Comparison of ENCODE assay signal across 26 mouse cellular contexts in the genomic region with DNA sequence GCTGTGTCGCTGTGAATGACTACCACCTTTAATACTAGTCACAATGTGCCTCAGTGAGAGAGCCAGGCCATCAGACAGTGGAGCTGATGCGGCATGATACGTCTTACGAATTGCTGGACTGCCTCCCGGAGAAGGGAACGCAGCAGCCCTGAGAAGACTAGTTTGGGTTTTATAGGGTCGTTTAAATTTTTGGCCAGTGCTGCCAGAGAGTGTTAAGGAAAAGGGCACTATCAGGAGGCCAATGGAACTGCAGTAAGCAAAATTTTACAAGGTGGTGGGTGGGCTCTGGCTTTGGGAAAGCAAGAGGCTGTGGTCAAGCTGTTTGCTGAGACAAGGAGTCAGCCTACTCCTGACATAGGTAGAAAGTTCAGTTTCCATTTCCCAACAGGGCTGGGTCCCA.
DNase-seq lines count a peak whose midpoint lies in the region; ATAC-seq and TF ChIP-seq lines count a peak whose summit lies in the region.
"Had no signal": no experiment of that assay in that cellular context is flagged by ENCODE, and none has a peak within 500 bp of the region (broad histone marks: within the 10 kb centered on the region; RNA-seq: fewer than 3 reads in every experiment).

No protein-coding gene starts in this region.

- DNase-seq in forebrain, embryonic 10.5 days (ENCODE audit: extremely low spot score, low spot score) = no peak
- no peak for DNase-seq in forebrain, embryonic 11.5 days (ENCODE audit: low spot score)
- peak; percentile 41 for DNase-seq in layer of hippocampus, adult 9-11 months
- no peak for DNase-seq in layer of hippocampus, adult 11-12 months (ENCODE audit: low spot score)
- no peak for DNase-seq in G1E (ENCODE audit: low spot score)
- no peak for DNase-seq in gastrocnemius, adult 2 months
- no peak for DNase-seq in heart, postnatal 36 days
- DNase-seq: cerebellum, adult 11-12 months; cerebellum, postnatal 10 days; gastrocnemius, postnatal 25 days; heart, adult 18-20 months; heart, postnatal 14 days; kidney, postnatal 25 days; liver; lung, postnatal 10 days; thymus, adult 2 months; thymus, postnatal 4 days had no signal

- 0 out of 2 replicates have a peak, but pooled peaks cover 5% of the 10 kb centered on the region for H3K9me3 ChIP-seq in forebrain, embryonic 10.5 days
- H3K9me3 ChIP-seq in forebrain, embryonic 11.5 days (ENCODE audit: control insufficient read depth, low read length) = no peaks in the 10 kb centered on the region
- H3K9me3 ChIP-seq in G1E (replicated peaks) = no peaks in the 10 kb centered on the region
- no peaks in the 10 kb centered on the region for H3K9me3 ChIP-seq in limb, embryonic 13.5 days
- H3K9me3 ChIP-seq: embryonic facial prominence, embryonic 10.5 days; forebrain, embryonic 13.5 days; heart, embryonic 12.5 days; hindbrain, embryonic 12.5 days; liver, embryonic 15.5 days; neural tube, embryonic 15.5 days had no signal

- ATAC-seq in forebrain, embryonic 11.5 days (replicated peaks; ENCODE audit: low FRiP score) = no peak
- peak; percentile 37 for ATAC-seq in G1E (ENCODE audit: extremely low read depth, insufficient number of reproducible peaks, low FRiP score, poor library complexity, severe bottlenecking)
- ATAC-seq in limb, embryonic 13.5 days (ENCODE audit: low FRiP score, low read depth) = peak; percentile 68
- ATAC-seq: forebrain, embryonic 13.5 days; Patski had no signal

- H3K36me3 ChIP-seq in forebrain, embryonic 10.5 days (replicated peaks) = no peaks in the 10 kb centered on the region
- H3K36me3 ChIP-seq in forebrain, embryonic 11.5 days (ENCODE audit: control insufficient read depth, insufficient read depth, low read length) = no peaks in the 10 kb centered on the region
- no peaks in the 10 kb centered on the region for H3K36me3 ChIP-seq in G1E (replicated peaks)
- no peaks in the 10 kb centered on the region for H3K36me3 ChIP-seq in limb, embryonic 13.5 days
- H3K36me3 ChIP-seq: embryonic facial prominence, embryonic 10.5 days; heart, embryonic 12.5 days; hindbrain, embryonic 12.5 days; liver, embryonic 15.5 days; neural tube, embryonic 15.5 days had no signal

- intact Hi-C loops in gastrocnemius, adult 2 months (cut with DNase I) = no loop called here
- intact Hi-C loops in heart, postnatal 36 days (cut with DNase I) = loop anchor here (5.0 to 10.0 kb wide), 3 partner anchors 189 to 1224 kb away; no protein-coding TSS in a partner anchor

- WGBS in forebrain, embryonic 10.5 days = 86% methylated on average over 7 of the region's 7 CpGs
- 77% methylated on average over 7 of the region's 7 CpGs for WGBS in forebrain, embryonic 11.5 days
- whole genome bisulfite sequencing in limb, embryonic 13.5 days = 31% methylated on average over 7 of the region's 7 CpGs

- TF ChIP-seq CTCF in G1E (IDR thresholded peaks at IDR 0.05; ENCODE audit: low read depth, low read length) = no peak
- TF ChIP-seq CTCF in gastrocnemius, adult 2 months (IDR thresholded peaks at IDR 0.05) = no peak

- no peak overlapping the region for H3K9ac ChIP-seq in forebrain, embryonic 11.5 days (ENCODE audit: low read length)
- no peak overlapping the region for H3K9ac ChIP-seq in limb, embryonic 13.5 days
- H3K9ac ChIP-seq: forebrain, embryonic 13.5 days; heart, embryonic 12.5 days; hindbrain, embryonic 12.5 days; liver, embryonic 15.5 days; neural tube, embryonic 15.5 days had no signal

- no peak overlapping the region for H3K4me3 ChIP-seq in forebrain, embryonic 10.5 days
- H3K4me3 ChIP-seq in forebrain, embryonic 11.5 days (ENCODE audit: low read depth, low read length) = no peak overlapping the region
- no peak overlapping the region for H3K4me3 ChIP-seq in G1E (ENCODE audit: low read depth, low read length)
- no peak overlapping the region for H3K4me3 ChIP-seq in limb, embryonic 13.5 days
- H3K4me3 ChIP-seq in gastrocnemius, adult 2 months = no peak overlapping the region
- H3K4me3 ChIP-seq: embryonic facial prominence, embryonic 10.5 days; forebrain, embryonic 13.5 days; heart, embryonic 12.5 days; hindbrain, embryonic 12.5 days; liver, embryonic 15.5 days; neural tube, embryonic 15.5 days had no signal

- H3K4me2 ChIP-seq in forebrain, embryonic 11.5 days (ENCODE audit: low read depth, low read length, severe bottlenecking) = no peak overlapping the region
- H3K4me2 ChIP-seq in limb, embryonic 13.5 days (replicated peaks) = peak overlapping the region; percentile 45
- H3K4me2 ChIP-seq: forebrain, embryonic 13.5 days; heart, embryonic 12.5 days; hindbrain, embryonic 12.5 days; liver, embryonic 15.5 days; midbrain, embryonic 11.5 days; neural tube, embryonic 15.5 days had no signal

- peaks cover 29% of the 10 kb centered on the region for H3K4me1 ChIP-seq in forebrain, embryonic 10.5 days
- H3K4me1 ChIP-seq in forebrain, embryonic 11.5 days (replicated peaks; ENCODE audit: control insufficient read depth, insufficient read depth, low read length) = no peaks in the 10 kb centered on the region
- H3K4me1 ChIP-seq in G1E (ENCODE audit: insufficient read depth, low read depth, low read length) = peaks cover 49% of the 10 kb centered on the region
- H3K4me1 ChIP-seq in limb, embryonic 13.5 days = peaks cover 25% of the 10 kb centered on the region

- H3K27ac ChIP-seq in forebrain, embryonic 10.5 days = peak overlapping the region; percentile 44; the same call in 1 of the 2 replicates
- H3K27ac ChIP-seq in forebrain, embryonic 11.5 days (ENCODE audit: low read depth, low read length) = no peak overlapping the region
- no peak overlapping the region for H3K27ac ChIP-seq in limb, embryonic 13.5 days
- H3K27ac ChIP-seq in gastrocnemius, adult 2 months = no peak overlapping the region
- H3K27ac ChIP-seq: embryonic facial prominence, embryonic 10.5 days; forebrain, embryonic 13.5 days; hindbrain, embryonic 12.5 days; liver, embryonic 15.5 days; neural tube, embryonic 15.5 days had no signal

- H3K27me3 ChIP-seq in forebrain, embryonic 10.5 days (ENCODE audit: poor library complexity, severe bottlenecking) = no peaks in the 10 kb centered on the region
- H3K27me3 ChIP-seq in forebrain, embryonic 11.5 days (ENCODE audit: control insufficient read depth, insufficient read depth, low read length) = no peaks in the 10 kb centered on the region
- H3K27me3 ChIP-seq in G1E (ENCODE audit: insufficient read depth, low read length) = no peaks in the 10 kb centered on the region; the same call in 1 of the 2 replicates
- no peaks in the 10 kb centered on the region for H3K27me3 ChIP-seq in limb, embryonic 13.5 days
- H3K27me3 ChIP-seq: forebrain, embryonic 13.5 days; heart, embryonic 12.5 days; liver, embryonic 15.5 days; neural tube, embryonic 15.5 days; Patski had no signal
